Mouse (Mus musculus) left cerebral cortex, postnatal 25 days (tissue): Measurements from ENCODE around the gene Dclk1. TPM values are rescaled to one million over a fixed set of nuclear protein-coding genes. Genes with fewer than 3 reads are reported as not detected.

Source experiments
- DNase-seq, 2 experiments: peaks; one replicate each; pipeline ENCODE4 v3.0.0; 2022; ENCODE audit warnings: low spot score in 2 of 2, mixed read lengths in 1 of 2
- intact Hi-C: fragments of 180-260 bp; cut with DNase I; formaldehyde crosslinking; loops from one replicate; pipeline ENCODE4 v1.15.1; 2025
- total RNA-seq, 2 experiments: library from RNA; stranded (reverse); gene quantifications; 2 replicates each; pipeline ENCODE4 v1.2.3; 2021

The Dclk1 gene
- total RNA-seq, 2 experiments from 2014 or later = 1,039 to 1,049 TPM

DNA sequence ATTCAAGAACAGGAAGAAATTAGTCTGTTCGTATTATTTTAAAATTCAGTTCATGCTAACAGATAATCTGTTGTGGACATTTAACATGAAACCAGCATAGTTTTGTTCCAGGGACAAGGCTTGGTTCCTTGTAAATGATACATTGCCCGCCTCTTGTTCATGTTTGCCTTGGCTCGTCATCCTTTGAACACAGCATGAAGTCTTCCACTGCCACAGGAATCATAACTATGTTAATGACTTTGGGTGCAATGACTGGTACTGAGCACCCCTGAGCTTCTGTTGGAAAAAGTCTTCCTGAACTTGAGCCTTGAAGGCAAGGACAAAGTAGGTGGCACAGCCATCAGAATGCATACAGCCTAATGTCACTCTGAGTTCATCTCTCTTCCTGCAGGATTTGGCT, 5.9 kb downstream of the Dclk1 start:
- intact Hi-C loops = loop anchor here (5.0 kb wide), 1 partner anchor 34 kb away; no protein-coding TSS in a partner anchor
- DNase-seq = no peak

- intact Hi-C loops = loop anchor here (5.0 kb wide), 1 partner anchor 34 kb away; no protein-coding TSS in a partner anchor
- DNase-seq = peak in 1 of 2 experiments; percentile 63
These were observed 6.3 kb downstream of the Dclk1 start for GRCm38 (mm10) chr3:55248508-55248907.

GRCm38 (mm10) chr3:55250631-55251030, 8.5 kb downstream of the Dclk1 start:
- intact Hi-C loops = no loop called here
- DNase-seq = no peak

DNA sequence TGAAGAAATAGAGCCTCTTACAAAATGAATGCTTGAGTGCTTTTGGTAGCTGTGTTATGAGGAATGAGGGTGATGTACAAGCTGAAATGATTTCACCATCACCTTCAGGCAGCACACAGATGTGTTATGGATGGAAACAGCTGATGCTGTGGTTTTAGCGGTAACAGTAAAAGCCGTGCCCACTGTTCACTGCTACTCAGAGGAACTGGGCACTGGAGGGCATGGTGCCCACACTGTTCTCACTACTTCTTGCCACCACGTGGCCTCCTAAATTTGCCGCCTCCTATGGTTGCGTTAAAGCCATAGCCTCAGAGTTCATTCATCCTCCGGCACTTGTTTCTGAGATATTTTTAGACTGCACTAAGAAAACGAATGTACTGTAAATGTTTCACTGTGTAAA, 18.0 kb downstream of the Dclk1 start:
- no peak for DNase-seq
- intact Hi-C loops = no loop called here

DNA sequence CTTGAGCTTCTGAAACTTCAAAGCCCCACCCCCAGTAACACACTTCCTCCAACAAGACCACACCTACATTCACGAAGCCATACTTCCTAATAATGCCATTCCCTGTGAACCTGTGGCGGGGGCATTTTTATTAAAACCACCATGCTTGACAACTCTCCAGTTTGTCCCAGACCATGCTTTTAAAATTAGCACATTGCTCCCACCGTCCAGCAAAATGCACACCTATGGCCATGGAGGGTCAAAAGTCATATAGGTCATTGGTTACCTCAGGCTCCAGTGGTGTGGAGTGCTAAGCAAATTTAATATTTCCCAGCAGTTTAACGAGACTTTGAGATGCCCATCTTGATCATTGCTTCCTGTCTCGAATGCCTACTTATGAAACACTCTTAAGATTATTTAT, 23.9 kb downstream of the Dclk1 start:
- intact Hi-C loops = loop anchor here (5.0 kb wide), 1 partner anchor 86 kb away; no protein-coding TSS in a partner anchor
- no peak for DNase-seq

DNA sequence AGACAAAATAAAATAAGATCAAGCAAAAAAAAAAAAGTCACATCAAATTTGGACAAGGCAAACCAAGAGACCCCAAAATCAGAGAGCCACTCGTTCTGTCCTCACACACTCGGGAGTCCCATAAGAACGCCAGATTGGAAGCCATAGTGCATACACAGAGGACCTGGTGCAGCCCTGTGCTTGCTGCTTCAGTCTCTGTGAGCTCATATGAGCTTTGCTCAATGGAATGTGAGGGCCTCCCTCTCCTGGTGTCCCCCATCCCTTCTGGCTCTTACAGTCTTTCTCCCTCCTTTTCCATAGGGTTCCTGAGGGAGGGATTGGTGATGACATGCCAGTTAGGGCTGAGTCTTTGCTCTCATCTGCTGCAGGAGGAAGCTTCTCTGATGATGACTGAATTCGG, 27.6 kb downstream of the Dclk1 start:
- intact Hi-C loops = loop anchor here (5.0 kb wide), 1 partner anchor 82 kb away; no protein-coding TSS in a partner anchor
- no peak for DNase-seq

DNA sequence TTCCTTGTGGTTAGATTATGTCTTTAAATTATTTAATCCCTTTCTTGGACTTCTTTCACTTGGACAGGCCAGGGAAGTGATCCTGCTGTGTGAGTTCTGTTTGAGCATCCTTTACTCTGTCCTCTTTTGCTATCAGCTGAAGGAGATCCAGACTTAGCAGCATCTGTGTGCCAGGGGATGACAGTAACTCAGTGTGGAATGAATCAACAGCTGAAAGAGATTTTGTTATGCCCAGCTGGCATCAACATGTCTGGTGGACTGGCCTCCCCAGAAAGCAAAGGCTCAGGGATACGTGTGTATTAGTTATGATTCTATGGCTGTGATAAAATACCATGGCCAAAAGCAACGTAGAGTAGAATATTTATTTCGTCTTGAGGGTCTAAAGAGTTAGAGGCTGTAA, 28.2 kb downstream of the Dclk1 start:
- DNase-seq = no peak
- intact Hi-C loops = no loop called here

GRCm38 (mm10) chr3:55270920-55271319, 28.8 kb downstream of the Dclk1 start:
- DNase-seq = no peak
- intact Hi-C loops = no loop called here

- no peak for DNase-seq
- intact Hi-C loops = no loop called here
These were observed 30.4 kb downstream of the Dclk1 start for GRCm38 (mm10) chr3:55272536-55272935.

- intact Hi-C loops = no loop called here
- DNase-seq = no peak
These were observed 34.3 kb downstream of the Dclk1 start for GRCm38 (mm10) chr3:55276446-55276845.

DNA sequence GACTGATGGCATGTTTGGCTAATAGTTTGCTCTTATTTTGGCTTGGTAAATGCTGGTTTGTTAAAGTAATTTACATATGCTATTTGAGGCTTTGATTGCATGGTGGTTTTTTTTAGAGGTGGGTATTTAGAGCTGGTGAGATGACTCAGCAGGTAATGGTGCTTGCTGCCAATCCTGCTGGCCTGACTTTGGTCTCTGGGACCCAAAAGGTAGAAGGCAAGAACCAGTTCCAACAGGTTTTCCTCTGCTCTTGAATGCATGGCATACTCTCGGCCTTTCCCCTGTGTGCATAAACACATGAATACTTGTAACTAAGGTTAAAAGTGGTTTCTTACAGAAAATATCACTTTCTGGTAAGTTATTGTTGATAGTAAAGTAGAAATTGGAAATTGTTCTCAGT, 34.7 kb downstream of the Dclk1 start:
- intact Hi-C loops = no loop called here
- DNase-seq = no peak

- intact Hi-C loops = no loop called here
- no peak for DNase-seq
These were observed 35.7 kb downstream of the Dclk1 start for GRCm38 (mm10) chr3:55277829-55278228.

GRCm38 (mm10) chr3:55279923-55280322, 37.8 kb downstream of the Dclk1 start:
- intact Hi-C loops = loop anchor here (5.0 kb wide), 2 partner anchors 33 to 72 kb away; no protein-coding TSS in a partner anchor
- DNase-seq = peak in 1 of 2 experiments; percentile 78

DNA sequence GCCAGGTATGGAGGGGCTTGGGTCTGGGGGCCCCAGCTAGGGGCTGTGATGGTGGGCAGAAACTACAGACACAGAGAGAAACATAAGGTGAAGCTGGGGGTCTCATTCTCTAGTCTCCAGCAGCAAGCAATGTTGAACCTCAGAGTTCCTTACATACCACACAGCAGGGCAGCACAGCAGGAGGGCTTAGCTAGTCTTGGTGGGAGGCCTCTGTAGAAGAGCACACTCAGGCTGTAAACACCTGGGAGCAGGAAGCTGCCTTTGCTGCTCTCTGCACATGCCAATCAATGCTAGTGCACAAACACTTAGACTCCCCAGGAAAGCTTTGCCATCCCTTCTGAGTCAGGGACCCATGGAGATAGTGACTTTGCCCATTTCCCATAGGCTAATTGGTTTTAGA, 38.3 kb downstream of the Dclk1 start:
- no peak for DNase-seq
- intact Hi-C loops = loop anchor here (5.0 kb wide), 2 partner anchors 33 to 72 kb away; no protein-coding TSS in a partner anchor

DNA sequence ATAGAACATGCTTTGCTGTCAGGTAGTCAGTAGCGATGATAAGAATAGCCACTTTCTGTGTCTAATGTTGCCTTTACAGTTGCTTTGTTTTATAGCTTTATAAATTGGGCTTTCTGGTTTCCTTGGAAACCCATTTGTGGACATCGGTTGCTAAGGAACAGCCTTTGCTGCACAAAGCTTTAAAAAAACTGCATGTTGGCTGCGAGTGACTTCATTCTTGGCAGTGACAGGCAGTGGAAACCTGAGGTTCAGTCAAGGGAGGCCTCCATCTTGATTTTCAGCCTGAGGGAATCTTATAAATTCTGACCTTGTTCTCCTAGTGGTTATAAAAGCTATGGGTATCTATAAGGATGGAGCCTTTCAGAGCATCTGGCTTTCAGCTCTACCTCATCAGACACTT, 42.1 kb downstream of the Dclk1 start:
- intact Hi-C loops = loop anchor here (5.0 kb wide), 2 partner anchors 37 to 68 kb away; no protein-coding TSS in a partner anchor
- DNase-seq = peak; percentile 59 to 91

GRCm38 (mm10) chr3:55288726-55289125, 46.6 kb downstream of the Dclk1 start:
- no peak for DNase-seq
- intact Hi-C loops = no loop called here

DNA sequence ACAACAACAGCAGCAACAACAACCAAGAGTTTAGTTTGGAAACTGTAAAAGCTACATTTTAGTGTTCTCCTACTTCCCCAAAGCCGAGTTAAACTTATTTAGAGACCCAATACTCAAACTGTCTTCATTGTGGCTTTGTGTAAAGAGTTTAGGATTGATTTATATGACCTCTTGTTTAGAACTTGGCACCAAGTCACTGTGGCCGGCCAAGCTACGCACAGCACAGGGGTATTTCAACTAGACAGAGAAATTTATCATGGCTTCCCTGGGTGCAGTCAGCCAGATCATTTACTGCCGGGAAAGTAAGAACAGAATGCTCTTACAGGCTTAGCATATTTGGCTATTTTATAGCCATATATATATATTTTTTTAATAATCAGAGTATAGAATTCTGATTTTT, 49.8 kb downstream of the Dclk1 start:
- intact Hi-C loops = no loop called here
- DNase-seq = no peak

GRCm38 (mm10) chr3:55292783-55293430, 50.7 kb downstream of the Dclk1 start:
- intact Hi-C loops = no loop called here
- DNase-seq = peak in 1 of 2 experiments; percentile 61

DNA sequence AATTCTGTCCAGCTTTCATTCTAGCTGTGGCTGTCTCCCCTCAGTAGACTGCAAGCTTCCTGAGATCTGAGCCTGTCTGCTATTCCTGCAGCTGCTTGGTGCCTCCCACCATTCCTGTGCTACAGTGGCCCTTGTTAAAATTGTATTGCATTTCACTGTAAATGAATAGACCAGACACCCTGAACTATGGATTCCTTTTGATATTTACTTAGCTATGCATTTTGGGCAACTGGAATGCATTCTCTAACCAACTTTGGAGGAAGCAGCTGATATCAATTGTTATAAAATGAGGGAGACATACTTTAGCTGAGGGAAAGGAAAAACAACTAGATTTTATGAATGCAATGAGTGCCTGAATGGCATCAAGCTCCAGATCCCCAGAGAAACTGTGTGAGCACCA, 63.5 kb downstream of the Dclk1 start:
- intact Hi-C loops = no loop called here
- DNase-seq = no peak

DNA sequence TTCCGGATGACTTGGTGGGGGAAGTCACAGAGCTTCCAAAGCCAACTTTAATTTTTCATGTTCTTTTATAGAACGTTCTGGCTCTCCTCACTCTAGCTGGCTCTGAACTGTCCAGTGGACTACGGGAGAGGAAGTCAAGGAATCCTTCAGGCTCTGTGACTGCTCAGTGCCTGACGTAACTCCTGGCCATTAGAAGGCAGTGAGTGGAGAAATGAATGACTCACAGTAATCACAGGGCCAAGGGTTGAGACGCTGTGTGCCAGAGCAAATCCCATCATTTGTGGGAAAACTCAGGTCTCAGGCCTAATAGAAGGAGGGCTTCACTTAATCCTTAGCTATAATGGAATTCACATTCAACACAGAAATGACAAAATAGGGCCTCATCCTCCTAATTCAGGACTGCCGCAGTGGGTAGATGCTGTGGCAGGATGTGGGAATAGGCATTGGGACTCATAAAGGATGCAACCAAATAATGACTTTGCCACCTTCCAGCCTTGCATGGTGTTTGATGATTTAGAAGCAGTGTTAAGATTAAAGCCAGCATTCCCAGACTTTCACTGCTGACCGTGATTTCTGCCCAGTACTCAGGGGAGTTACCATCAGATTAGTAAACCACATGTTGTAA, 65.5 kb downstream of the Dclk1 start:
- no peak for DNase-seq
- intact Hi-C loops = no loop called here

DNA sequence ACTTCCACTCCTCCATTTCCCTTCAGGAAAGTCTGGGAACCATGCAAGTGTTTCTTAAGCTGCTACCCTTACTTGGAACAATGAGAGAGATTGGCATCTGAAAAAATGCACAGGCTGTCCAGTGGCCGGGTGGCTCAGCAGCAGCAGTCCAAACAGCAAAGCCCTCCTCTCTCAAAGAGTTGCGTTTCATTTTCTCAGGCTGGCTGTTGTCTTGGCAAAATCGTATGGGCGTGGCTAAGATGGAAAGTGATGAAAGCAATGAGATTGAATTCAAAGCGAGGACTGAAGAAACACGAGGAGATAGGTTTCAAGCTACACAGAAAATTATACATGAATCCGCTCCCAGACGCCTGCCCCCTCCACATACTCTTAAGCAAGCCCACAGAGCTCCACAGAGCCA, 67.8 kb downstream of the Dclk1 start:
- intact Hi-C loops = no loop called here
- no peak for DNase-seq
